Mouse (Mus musculus): ENCODE data around the gene Tmem219.

DNA sequence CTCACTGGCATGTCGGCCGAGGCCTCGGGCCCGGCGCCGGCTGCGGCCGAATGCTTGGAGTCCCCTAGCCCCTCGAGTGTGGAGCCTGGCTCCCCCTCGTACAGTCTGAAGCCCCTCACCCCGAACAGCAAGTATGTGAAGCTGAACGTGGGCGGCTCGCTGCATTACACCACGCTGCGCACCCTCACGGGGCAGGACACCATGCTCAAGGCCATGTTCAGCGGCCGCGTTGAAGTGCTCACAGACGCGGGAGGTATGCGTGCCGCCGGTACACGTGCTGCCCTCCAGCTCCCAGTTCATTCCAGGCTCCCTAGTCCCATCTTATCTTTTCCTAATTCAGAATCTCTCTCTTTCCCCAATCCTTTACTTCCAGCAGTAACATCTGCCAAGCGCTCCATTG, 6.3 kb upstream of the Tmem219 start:
- TF ChIP-seq CTCF (IDR thresholded peaks at IDR 0.05; ENCODE audit: low read depth) (no peak), EP300 (optimal IDR thresholded peaks at IDR 0.05) (no peak)

Measured in stomach, postnatal 0 days (tissue).